Mouse (Mus musculus): ENCODE data around the gene 2310022A10Rik.

DNA sequence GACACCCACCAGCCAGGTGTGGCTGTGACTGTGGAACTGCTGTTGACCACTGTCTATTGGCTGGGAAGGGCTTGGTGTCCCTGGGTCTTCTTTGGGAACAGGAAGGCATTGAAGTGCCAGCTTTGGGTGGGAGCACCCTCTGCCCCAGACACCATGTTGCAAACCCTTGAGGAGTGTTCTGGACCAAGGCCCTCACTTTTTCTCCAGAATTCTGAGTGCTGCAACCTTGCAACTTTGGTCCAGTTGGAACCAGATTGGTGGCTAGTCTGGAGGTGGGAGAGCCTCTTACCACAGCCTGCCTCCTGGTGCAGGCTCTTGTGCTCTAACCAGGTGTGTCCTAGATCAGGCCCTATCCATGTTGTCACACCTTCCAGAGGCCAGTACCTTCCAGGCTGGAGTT, 71.9 kb downstream of the 2310022A10Rik start:
- TF ChIP-seq CTCF (IDR thresholded peaks at IDR 0.05) (no peak), EP300 (IDR thresholded peaks at IDR 0.05) (no peak)
